Mouse (Mus musculus) telencephalon, adult 2 months (tissue): ENCODE results near the gene Zfp106.

Experiments used
- DNase-seq: peaks from one replicate; pipeline ENCODE4 v3.0.0-alpha.2; 2011; ENCODE audit warnings: low read depth, low spot score

Gene Zfp106

DNA sequence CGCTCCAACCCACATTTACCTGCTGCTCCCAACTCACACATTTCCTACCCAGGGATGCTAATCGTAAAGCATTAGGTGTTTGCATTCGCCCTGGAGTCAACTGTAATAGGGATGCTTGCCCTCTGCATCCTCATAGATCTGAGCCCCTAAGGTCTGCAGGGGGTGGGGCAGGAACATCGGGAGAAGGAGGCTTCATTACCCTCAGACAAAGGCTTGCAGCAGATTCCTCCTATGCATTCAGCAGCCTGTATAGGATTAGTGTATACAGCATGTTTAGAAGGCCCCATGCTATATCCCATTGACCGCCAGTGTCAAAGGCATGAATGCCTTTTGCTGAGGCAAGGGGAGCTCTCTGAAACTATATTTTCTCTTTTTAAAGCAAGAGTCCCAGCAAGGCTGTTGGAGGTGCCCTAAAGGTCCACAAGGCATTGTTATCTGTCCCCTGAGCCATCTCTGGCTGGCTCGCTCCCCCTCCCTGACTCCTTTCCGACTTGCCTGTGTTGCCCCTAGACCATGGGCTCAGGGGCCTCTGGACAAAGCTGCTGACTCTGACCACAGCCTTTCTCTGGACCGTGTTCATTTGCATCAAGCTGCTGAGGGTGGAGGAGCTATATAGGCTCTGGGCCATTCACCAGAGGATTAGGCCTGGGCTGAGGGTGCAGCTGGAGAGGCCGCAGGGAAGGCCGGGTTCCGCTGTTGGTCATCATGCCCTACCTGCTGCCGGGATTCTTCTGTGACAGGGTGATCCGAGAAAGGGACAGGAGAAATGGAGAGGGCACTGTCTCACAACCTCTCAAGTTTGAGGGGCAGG, 87.2 kb downstream of the Zfp106 start:
- DNase-seq = no peak

DNA sequence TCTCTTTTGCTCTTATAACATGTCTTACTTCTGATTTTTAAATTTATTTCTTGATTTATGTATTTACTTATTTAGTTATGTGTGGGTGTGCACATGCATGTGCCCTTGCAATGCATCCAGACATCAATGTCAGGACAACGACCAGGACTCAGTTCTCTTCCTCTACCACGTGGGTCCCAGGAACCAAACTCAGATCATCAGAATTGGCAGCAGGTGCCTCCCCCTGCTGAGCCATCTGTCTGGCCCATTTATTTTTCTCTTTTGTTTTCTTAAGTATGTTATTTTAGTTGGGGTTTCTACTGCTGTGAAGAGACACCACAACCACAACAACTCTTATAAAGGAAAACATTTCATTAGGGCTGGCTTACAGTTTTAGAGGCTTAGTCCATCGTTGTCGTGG, 92.8 kb downstream of the Zfp106 start:
- DNase-seq = no peak

GRCm38 (mm10) chr2:120469715-120470114, 93.9 kb downstream of the Zfp106 start:
- no peak for DNase-seq

GRCm38 (mm10) chr2:120469220-120469619, 94.4 kb downstream of the Zfp106 start:
- no peak for DNase-seq

- DNase-seq = no peak
Measured at GRCm38 (mm10) chr2:120468011-120468410, 95.6 kb downstream of the Zfp106 start.

DNA sequence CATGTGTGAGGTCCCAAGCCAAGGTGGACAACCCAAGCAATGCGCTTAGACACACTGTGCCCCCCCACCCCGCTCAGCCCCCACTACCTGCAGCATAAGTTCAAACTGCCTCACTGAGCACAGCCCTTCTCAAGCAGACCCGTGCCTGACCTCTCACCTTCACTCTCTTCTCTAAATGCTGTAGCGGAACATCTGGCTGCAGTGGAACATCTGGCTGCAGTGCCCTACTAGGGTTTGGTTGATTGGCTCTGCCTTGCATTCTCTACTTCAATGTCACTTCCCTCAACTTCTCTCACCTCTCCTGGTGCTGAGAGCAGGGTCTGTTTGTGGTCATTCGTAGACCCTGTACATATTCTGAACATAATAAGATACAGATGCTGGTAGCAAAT, 98.3 kb downstream of the Zfp106 start:
- DNase-seq = no peak

- DNase-seq = no peak
Measured at GRCm38 (mm10) chr2:120464732-120465396, 98.8 kb downstream of the Zfp106 start.

DNA sequence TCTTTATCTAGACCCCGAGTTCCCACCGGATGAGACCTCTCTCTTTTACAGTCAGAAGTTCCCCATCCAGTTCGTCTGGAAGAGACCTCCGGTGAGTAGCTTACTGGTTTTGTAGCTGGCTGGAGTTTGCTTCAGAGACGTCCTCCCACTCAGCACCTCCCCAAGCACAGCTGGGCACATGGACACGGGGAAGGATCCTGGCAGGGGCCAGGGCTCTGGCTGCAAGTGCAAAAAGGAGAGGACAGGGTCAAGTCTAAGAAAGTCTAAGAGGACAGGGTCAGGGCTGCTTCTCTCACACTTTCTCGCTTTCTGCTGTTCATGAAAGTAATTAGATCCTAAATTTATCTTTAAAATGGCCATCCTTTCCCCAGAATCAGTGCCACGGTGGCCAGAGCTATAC, 99.6 kb downstream of the Zfp106 start:
- no peak for DNase-seq

- DNase-seq = no peak
Measured at GRCm38 (mm10) chr2:120463328-120463727, 100.3 kb downstream of the Zfp106 start.

- no peak for DNase-seq
Measured at GRCm38 (mm10) chr2:120460216-120460615, 103.4 kb downstream of the Zfp106 start.
